Mouse (Mus musculus) myocyte (in vitro differentiated cells): ENCODE measurements around the gene Mtg1.

Experiments used
- CEBPB ChIP-seq: IDR thresholded peaks from 2 replicates; pipeline ENCODE4 v1.6.1; 2011; ENCODE audit warnings: mild to moderate bottlenecking, moderate library complexity; ENCODE audit not compliant: poor library complexity, insufficient read depth, severe bottlenecking
- E2F4 ChIP-seq: IDR thresholded peaks from one replicate; pipeline ENCODE4 v1.6.1; 2011; ENCODE audit warnings: mild to moderate bottlenecking, control low read depth, moderate library complexity; ENCODE audit not compliant: insufficient read depth
- MAX ChIP-seq: IDR thresholded peaks from one replicate; pipeline ENCODE4 v1.6.1; 2011; ENCODE audit warnings: low read depth, mild to moderate bottlenecking, control low read depth
- MYOD1 ChIP-seq, 3 experiments: IDR thresholded peaks; one replicate each; pipeline ENCODE4 v1.6.1; 2011; ENCODE audit warnings: control low read depth in 2 of 3, low read depth in 2 of 3, mild to moderate bottlenecking in 2 of 3, moderate library complexity in 1 of 3; ENCODE audit not compliant: insufficient read length in 2 of 3, control insufficient read depth in 1 of 3
- MYOG ChIP-seq, 3 experiments: IDR thresholded peaks; one replicate each; pipeline ENCODE4 v1.6.1; 2011; ENCODE audit warnings: control low read depth in 2 of 3, low read depth in 2 of 3, mild to moderate bottlenecking in 2 of 3; ENCODE audit not compliant: insufficient read length in 2 of 3, control insufficient read depth in 1 of 3, insufficient read depth in 1 of 3
- POLR2A ChIP-seq: IDR thresholded peaks from one replicate; pipeline ENCODE4 v1.6.1; 2011; ENCODE audit warnings: low read depth, mild to moderate bottlenecking, control low read depth, moderate library complexity; ENCODE audit not compliant: insufficient read length
- POLR2AphosphoS2 ChIP-seq: IDR thresholded peaks from one replicate; pipeline ENCODE4 v1.6.1; 2011; ENCODE audit warnings: low read depth, control low read depth; ENCODE audit not compliant: insufficient read length
- SRF ChIP-seq: IDR thresholded peaks from one replicate; pipeline ENCODE4 v1.6.1; 2011; ENCODE audit warnings: low read depth; ENCODE audit not compliant: control insufficient read depth, insufficient read length
- TCF12 ChIP-seq: IDR thresholded peaks from one replicate; pipeline ENCODE4 v1.6.1; 2011; ENCODE audit warnings: mild to moderate bottlenecking, control low read depth; ENCODE audit not compliant: poor library complexity, insufficient read depth, severe bottlenecking

DNA sequence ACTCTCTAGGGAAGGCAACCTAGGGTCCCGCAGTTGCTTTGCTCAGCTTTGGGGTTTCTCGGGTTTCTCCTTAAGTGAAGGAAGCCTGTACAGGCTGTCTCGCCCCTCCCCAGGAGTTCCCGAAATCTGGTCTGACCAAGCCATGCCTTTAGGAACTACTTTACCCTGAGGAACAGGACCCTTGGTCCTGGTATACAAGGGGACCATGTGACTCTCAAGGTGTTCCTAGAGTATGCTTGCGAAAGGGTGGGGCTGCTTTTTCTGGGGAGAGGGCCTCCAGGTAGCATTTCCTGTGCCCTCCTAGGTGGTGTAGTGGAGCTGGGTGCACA is 11.4 kb upstream of the Mtg1 start:
- TF ChIP-seq POLR2A (no peak), CEBPB (no peak), SRF (no peak), MAX (no peak), POLR2AphosphoS2 (no peak), E2F4 (no peak), TCF12 (no peak), MYOD1 (IDR thresholded peaks at IDR 0.05; ENCODE audit: control insufficient read depth in 1 of 3, insufficient read length in 2 of 3, low read depth in 2 of 3) (no peak), MYOG (IDR thresholded peaks at IDR 0.05; ENCODE audit: control insufficient read depth in 1 of 3, insufficient read depth in 1 of 3, insufficient read length in 2 of 3, low read depth in 2 of 3) (no peak)
